Mouse (Mus musculus) kidney, adult 2 months (tissue): ENCODE measurements around the gene Fer1l5.

Experiments
- CTCF ChIP-seq: fragments of 200-500 bp; conservative IDR thresholded peaks from 2 replicates; pipeline ENCODE4 v1.5.1; 2011; ENCODE audit warnings: low read depth, mild to moderate bottlenecking, control low read depth, low read length, moderate library complexity, mixed read lengths; ENCODE audit not compliant: insufficient read depth, insufficient read length
- POLR2A ChIP-seq: fragments of 200-500 bp; IDR thresholded peaks from one replicate; pipeline ENCODE4 v1.6.1; 2011; ENCODE audit warnings: low read depth, low read length, control low read depth

DNA sequence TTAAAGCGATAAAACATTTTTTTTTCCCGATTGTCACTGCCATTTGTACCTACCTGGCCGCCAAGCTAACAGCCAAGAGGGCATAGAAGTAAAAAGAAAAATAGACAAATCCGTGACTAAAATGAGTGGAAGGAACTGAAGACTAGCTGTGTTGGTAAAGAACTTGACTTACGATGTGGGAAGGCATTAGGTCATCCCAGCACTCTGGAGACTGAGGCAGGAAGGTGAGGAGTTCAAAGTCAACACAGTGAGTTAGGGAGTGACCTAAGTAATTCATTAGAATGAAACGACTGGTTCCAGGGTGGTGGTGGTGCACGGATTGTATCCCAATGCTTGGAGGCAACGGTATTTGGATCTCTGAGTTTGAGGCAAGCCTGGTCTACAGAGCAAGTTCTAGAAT is 73.4 kb downstream of the Fer1l5 start:
- no peak for TF ChIP-seq CTCF
- TF ChIP-seq POLR2A: no peak
